Mouse (Mus musculus) left cerebral cortex, postnatal 25 days (tissue): Measurements from ENCODE around the gene Slc8b1. TPM values are rescaled to one million over a fixed set of nuclear protein-coding genes. Genes with fewer than 3 reads are reported as not detected.
A peak's percentile ranks its signal among the peaks of the same experiment; 100 is the strongest.

Experiments used
- DNase-seq, 2 experiments: peaks; one replicate each; pipeline ENCODE4 v3.0.0; 2022; ENCODE audit warnings: low spot score in 2 of 2, mixed read lengths in 1 of 2
- intact Hi-C: fragments of 180-260 bp; cut with DNase I; formaldehyde crosslinking; loops from one replicate; pipeline ENCODE4 v1.15.1; 2025
- total RNA-seq, 2 experiments: library from RNA; stranded (reverse); gene quantifications; 2 replicates each; pipeline ENCODE4 v1.2.3; 2021

Slc8b1 gene
- 1 to 10 TPM; 5.9 to 6.0 TPM for total RNA-seq

DNA sequence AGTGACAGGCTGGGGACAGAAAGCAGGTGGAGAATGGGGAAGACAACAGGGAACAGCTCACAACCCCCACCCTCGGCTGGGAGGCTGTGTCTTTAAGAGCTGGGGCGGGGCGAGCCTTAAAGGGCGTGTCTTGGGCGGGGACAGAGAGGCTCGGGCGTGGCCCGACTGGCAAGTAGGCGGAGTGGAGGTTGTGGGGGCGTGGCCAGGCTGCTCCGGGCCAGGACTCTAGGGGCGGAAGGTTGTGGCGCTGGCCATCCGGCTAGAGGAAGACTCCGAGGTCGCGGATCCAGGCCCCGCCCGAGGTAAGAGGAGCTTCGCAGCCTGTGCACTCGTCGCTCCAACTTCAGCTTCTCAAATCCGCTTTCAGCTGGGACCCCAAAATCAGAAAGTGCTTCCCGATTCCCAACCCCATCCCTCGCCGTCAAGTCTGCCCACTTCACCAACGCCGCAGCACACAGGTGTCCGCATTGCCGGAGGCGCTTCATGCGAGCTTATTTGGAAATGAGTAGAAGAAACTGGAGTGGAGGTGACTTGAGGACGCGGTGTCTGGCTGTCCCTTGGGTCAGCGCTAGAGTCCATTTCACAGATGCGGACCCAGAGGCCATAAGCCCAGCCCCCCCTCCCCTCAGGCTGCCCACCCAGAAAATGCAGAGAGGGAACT lies at the start of gene Slc8b1:
TSS of gene Slc8b1 (plus strand) at position 187 of the 661 bp plus-strand sequence.
- intact Hi-C loops: no loop called here
- DNase-seq: peak; percentile 79 to 86

GRCm38 (mm10) chr5:120461902-120462301 lies 49.1 kb upstream of the Slc8b1 start:
- no peak for DNase-seq
- intact Hi-C loops: no loop called here

DNA sequence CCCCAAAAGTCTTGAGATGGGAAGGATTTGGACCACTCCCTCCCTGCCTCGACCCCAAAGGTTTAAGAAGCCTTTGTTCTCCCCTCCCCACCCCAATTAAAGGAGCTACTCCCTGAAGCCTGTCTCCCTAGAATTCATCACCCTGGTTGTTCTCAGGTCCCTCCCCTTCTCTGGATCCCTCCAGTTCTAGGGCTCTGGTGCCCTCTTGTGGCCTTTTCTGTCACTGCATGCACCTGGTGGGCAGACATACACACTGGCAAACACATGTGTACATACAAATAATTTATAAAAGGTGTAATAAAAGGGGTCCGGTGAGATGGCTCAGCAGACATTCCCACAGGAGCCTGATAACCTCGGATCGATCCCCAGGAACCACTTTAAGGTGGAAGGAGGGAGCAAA lies 46.6 kb upstream of the Slc8b1 start:
- intact Hi-C loops: no loop called here
- no peak for DNase-seq

- intact Hi-C loops: no loop called here
- DNase-seq: no peak
Observed at GRCm38 (mm10) chr5:120465062-120465461, 45.9 kb upstream of the Slc8b1 start.

GRCm38 (mm10) chr5:120465860-120466259 lies 45.1 kb upstream of the Slc8b1 start:
- DNase-seq: no peak
- intact Hi-C loops: no loop called here

DNA sequence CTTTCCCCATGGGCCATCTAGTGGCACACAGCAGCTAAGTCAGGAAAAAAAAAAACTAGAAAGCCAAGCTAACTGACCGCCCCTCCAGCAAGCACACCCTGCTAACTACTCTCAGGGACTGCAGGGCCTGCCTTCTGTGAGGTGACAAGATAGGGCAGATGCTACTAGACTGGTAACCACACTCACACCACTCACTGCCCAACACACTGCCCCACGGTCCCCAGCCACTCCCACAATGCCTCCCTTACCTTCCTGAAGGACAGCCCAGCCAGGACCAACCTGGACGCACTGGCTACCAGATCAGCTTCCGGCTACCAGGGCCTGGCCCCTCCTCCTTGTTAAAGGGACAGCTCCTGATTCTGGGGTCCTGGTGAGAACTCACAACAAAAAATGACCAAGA lies 43.9 kb upstream of the Slc8b1 start:
- no peak for DNase-seq
- intact Hi-C loops: no loop called here

DNA sequence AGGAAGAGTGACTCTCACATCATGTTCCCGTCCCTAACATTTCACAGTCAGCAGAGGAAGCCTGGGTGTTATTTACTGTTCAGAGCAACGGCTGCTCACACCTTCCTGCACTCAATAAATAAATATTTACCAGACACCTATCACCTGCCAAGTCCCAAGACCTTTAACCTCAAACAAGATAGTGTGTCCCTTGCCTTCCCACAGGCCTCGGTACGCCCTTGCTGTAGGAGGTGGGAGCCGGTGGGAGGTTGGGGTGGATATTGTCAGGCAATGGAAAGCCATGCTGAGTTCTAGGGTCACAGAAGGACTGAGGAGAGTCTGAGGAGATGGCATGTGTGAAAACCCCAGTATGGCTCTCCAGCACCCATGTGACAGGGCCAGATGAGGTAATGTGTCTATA lies 42.6 kb upstream of the Slc8b1 start:
- intact Hi-C loops: no loop called here
- DNase-seq: no peak

GRCm38 (mm10) chr5:120468830-120469229 lies 42.1 kb upstream of the Slc8b1 start:
- intact Hi-C loops: no loop called here
- DNase-seq: no peak

- DNase-seq: no peak
Observed at GRCm38 (mm10) chr5:120471538-120471937, 39.4 kb upstream of the Slc8b1 start.

DNA sequence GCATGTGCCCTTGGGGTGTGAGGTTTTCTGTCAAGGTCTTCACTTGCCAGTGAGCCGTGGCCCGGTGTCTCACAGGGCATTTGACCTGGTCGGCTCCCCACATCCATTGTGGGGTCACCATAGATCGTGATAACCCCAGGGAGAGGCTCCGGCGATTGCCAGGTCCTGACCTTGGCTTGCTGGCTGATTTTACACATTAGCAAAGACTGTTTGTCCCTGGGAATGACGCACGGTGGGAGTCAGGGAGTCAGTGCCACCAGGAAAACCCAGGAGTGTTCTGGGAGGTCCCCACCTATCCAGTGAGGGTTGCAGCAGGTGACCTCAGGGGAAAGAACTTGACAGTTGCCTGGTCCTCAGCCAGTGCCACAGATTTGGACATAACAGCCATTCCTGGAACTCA lies 38.2 kb upstream of the Slc8b1 start, which contains the start of gene Sdsl:
TSS of gene Sdsl (minus strand) at position 41 of the 400 bp plus-strand sequence.
- DNase-seq: no peak
- intact Hi-C loops: no loop called here

More at GRCm38 (mm10) chr5:120471538-120471937, 39.4 kb upstream of the Slc8b1 start:
- intact Hi-C loops: no loop called here

DNA sequence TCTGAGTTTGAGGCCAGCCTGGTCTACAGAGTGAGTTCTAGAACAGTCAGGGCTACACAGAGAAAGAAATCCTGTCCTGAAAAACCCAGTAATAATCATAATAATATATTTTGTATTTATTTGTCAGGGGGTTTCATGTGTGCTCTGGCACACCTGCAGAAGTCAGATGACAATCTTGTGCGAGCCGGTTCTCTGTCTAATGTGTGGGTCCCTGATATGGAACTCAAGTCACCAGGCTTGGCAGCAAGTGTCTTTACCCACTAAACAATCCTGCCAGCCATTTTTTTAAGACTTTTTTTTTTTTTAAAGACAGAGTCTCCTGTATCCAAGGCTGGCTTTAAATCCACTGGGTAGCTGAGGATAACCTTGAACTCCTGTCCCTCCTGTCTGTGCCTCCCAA lies 37.6 kb upstream of the Slc8b1 start:
- no peak for DNase-seq
- intact Hi-C loops: no loop called here

- no peak for DNase-seq
- intact Hi-C loops: no loop called here
Observed at GRCm38 (mm10) chr5:120475861-120476260, 35.1 kb upstream of the Slc8b1 start.

- no peak for DNase-seq
- intact Hi-C loops: no loop called here
Observed at GRCm38 (mm10) chr5:120476296-120476695, 34.7 kb upstream of the Slc8b1 start, which contains the start of gene Sds. TSS of gene Sds (plus strand) at chr5:120476526.

- DNase-seq: no peak
- intact Hi-C loops: no loop called here
Observed at GRCm38 (mm10) chr5:120477993-120478392, 33.0 kb upstream of the Slc8b1 start.

DNA sequence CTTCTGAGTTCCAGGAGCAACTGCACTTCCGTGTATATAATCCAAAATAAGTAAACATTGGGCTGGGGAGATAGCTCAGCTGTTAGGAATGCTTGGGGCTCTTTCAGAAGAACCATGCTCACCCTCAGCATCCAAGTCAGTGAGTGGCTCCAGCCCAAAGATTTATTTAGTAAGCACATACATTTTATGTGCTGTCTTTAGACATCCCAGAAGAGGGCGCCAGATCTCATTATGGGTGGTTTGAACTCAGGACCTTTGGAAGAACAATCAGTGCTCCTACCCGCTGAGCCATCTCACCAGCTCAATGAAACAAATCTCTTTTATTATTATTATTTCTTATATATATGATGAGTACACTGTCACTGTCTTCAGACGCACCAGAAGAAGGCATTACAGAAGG lies 31.4 kb upstream of the Slc8b1 start:
- intact Hi-C loops: no loop called here
- DNase-seq: no peak

- intact Hi-C loops: no loop called here
- DNase-seq: no peak
Observed at GRCm38 (mm10) chr5:120481205-120481604, 29.8 kb upstream of the Slc8b1 start.

GRCm38 (mm10) chr5:120483399-120483798 lies 27.6 kb upstream of the Slc8b1 start:
- intact Hi-C loops: no loop called here
- DNase-seq: no peak

DNA sequence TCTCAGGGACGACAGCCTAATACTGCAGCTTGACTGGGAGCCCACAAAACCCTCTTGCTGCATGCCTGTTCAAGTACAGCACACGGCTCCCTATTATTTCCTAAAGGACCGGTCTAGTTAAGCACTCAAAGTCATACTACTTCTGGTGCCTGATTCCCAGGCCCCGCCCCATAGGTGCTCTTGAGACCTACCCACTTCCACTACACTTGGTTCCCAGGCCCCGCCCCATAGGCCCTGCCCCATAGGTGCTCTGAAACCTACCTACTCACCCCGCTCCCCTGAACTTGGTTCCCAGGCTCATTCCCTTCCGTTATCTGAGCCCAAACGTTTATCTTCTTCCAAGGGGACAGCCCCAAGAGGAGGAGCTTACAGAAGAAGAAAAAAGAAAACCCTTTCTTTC lies 23.1 kb upstream of the Slc8b1 start:
- DNase-seq: no peak
- intact Hi-C loops: no loop called here

- DNase-seq: peak in 1 of 2 experiments; percentile 39
- intact Hi-C loops: no loop called here
Observed at GRCm38 (mm10) chr5:120490679-120491192, 20.2 kb upstream of the Slc8b1 start.

DNA sequence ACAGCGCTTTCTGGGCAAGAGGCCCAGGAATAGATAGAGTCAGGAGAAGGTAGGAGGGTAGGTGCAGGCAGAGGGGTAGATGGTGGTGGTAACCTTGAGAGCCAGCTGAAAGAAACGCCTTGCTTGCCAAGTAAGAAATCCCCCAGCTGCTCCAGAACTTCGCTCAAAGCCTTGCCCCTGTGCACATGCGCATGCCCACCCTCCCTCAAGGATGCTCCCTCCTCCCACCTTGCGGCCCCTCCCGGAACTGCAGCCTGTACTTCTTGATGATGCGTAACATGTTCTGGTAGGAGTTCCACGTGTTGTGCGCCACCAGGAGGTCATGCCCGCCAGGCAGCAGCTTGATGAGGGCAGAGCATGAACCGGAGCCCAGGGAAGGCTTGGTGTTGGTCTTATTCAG lies 18.5 kb upstream of the Slc8b1 start:
- peak in 1 of 2 experiments; percentile 46 for DNase-seq
- intact Hi-C loops: no loop called here

DNA sequence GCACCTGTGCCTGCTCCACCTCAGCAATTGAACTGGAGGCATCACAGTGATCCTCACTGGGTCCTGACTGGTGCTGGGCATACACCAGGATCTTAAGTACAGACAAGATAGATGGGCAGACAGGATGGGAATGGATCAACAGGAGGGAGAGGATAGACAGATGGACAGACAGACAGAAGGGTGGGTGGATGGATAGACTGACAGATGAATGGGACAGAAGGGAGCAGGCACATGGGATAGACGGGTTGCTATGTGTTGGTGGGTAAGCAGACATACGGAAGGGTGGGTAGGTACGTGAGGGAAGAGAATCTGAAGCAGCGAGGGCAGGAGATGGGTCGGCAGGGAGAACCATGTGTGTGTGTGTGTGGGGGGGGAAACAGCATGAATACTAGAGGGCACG lies 17.5 kb upstream of the Slc8b1 start:
- intact Hi-C loops: no loop called here
- DNase-seq: no peak
